Mouse (Mus musculus) liver, adult 2 months (tissue): Measurements from ENCODE around the gene Fam219a. TPM values are rescaled to one million over a fixed set of nuclear protein-coding genes. Genes with fewer than 3 reads are reported as not detected.
A peak's percentile ranks its signal among the peaks of the same experiment; 100 is the strongest.

Experiments
- DNase-seq: peaks from one replicate; pipeline ENCODE4 v3.0.0-alpha.2; 2011; ENCODE audit warnings: low read depth, low spot score; ENCODE audit errors: extremely low read depth
- H3K27ac ChIP-seq: fragments of 200-500 bp; replicated peaks from 2 replicates; pipeline ENCODE4 v1.5.1; 2012; ENCODE audit warnings: low read depth, mild to moderate bottlenecking, control low read depth, inconsistent platforms, low read length; ENCODE audit not compliant: insufficient read depth
- H3K27me3 ChIP-seq: fragments of 200-500 bp; 2 replicates; pipeline ENCODE4 v1.6.1; 2012; ENCODE audit warnings: mild to moderate bottlenecking, moderate library complexity, low read length, inconsistent platforms; ENCODE audit not compliant: control insufficient read depth, insufficient read depth
- H3K36me3 ChIP-seq: fragments of 200-500 bp; 2 replicates; pipeline ENCODE4 v1.6.1; 2012; ENCODE audit warnings: low read length, inconsistent platforms; ENCODE audit not compliant: control insufficient read depth, insufficient read depth
- H3K4me1 ChIP-seq: fragments of 200-500 bp; 2 replicates; pipeline ENCODE4 v1.6.1; 2011; ENCODE audit warnings: low read length; ENCODE audit not compliant: control insufficient read depth, insufficient read depth
- H3K4me3 ChIP-seq: fragments of 200-500 bp; 2 replicates; pipeline ENCODE4 v1.5.1; 2011; ENCODE audit warnings: low read depth, mild to moderate bottlenecking, control low read depth, low read length, moderate library complexity; ENCODE audit not compliant: insufficient read depth
- H3K79me2 ChIP-seq: fragments of 200-500 bp; 2 replicates; pipeline ENCODE4 v1.6.1; 2012; ENCODE audit warnings: inconsistent platforms, mild to moderate bottlenecking, low read length, moderate library complexity; ENCODE audit not compliant: control insufficient read depth, insufficient read depth
- H3K9ac ChIP-seq: fragments of 200-500 bp; 2 replicates; pipeline ENCODE4 v1.6.1; 2012; ENCODE audit warnings: low read depth, mild to moderate bottlenecking, control low read depth, inconsistent platforms, low read length
- CTCF ChIP-seq: fragments of 200-500 bp; IDR thresholded peaks from 2 replicates; pipeline ENCODE4 v1.5.1; 2011; ENCODE audit warnings: low read depth, low read length, control low read depth
- POLR2A ChIP-seq: fragments of 200-500 bp; IDR thresholded peaks from 2 replicates; pipeline ENCODE4 v1.6.1; 2011; ENCODE audit warnings: low read length, control low read depth; ENCODE audit not compliant: insufficient read depth; ENCODE audit errors: extremely low read depth
- WGBS: fragments of 180-500 bp; shearing (Covaris S2); methylation state at CpG from one replicate; pipeline ENCODE4 v1.1.7; 2018; 5-methylcytosine and 5-hydroxymethylcytosine counted together
- polyA plus RNA-seq: library from polyadenylated mRNA; depleted of rRNA; stranded (reverse); fragments of >200 nt; gene quantifications from 2 replicates; pipeline ENCODE4 v1.2.3, GENCODE M21; 2012; rRNA removed
- total RNA-seq: library from RNA; depleted of rRNA; stranded (reverse); fragments of >200 nt; gene quantifications from 2 replicates; pipeline ENCODE4 v1.2.3, GENCODE M21; 2014; rRNA removed

The Fam219a gene
- total and polyA plus RNA-seq, 2 experiments: 1.5 to 6.5 TPM

- DNase-seq: no peak
- Histone ChIP-seq H3K4me3 (no peak overlapping the region), H3K4me1 (no peaks in the 10 kb centered on the region), H3K79me2 (no peaks in the 10 kb centered on the region), H3K9ac (no peak overlapping the region), H3K36me3 (no peaks in the 10 kb centered on the region), H3K27me3 (no peaks in the 10 kb centered on the region), H3K27ac (no peak overlapping the region)
- TF ChIP-seq CTCF (no peak), POLR2A (no peak)
- 97% methylated on average over 1 of the region's 1 CpGs for WGBS
Observed at GRCm38 (mm10) chr4:41471384-41471689, 98.0 kb downstream of the Fam219a start.

- Histone ChIP-seq H3K79me2 (no peaks in the 10 kb centered on the region), H3K4me1 (no peaks in the 10 kb centered on the region), H3K36me3 (no peaks in the 10 kb centered on the region), H3K27ac (no peak overlapping the region), H3K4me3 (no peak overlapping the region), H3K27me3 (no peaks in the 10 kb centered on the region), H3K9ac (no peak overlapping the region)
- 77% methylated on average over 5 of the region's 5 CpGs for WGBS
- DNase-seq: no peak
- TF ChIP-seq CTCF (no peak), POLR2A (no peak)
Observed at GRCm38 (mm10) chr4:41470684-41471383, 98.5 kb downstream of the Fam219a start.

GRCm38 (mm10) chr4:41470051-41470683, 99.2 kb downstream of the Fam219a start:
- DNase-seq: no peak
- Histone ChIP-seq H3K79me2 (no peaks in the 10 kb centered on the region), H3K27ac (no peak overlapping the region), H3K4me1 (no peaks in the 10 kb centered on the region; the same call in 1 of the 2 replicates), H3K4me3 (no peak overlapping the region), H3K27me3 (no peaks in the 10 kb centered on the region), H3K9ac (no peak overlapping the region), H3K36me3 (no peaks in the 10 kb centered on the region)
- TF ChIP-seq POLR2A (no peak), CTCF (no peak)
- 79% methylated on average over 7 of the region's 7 CpGs for WGBS

- no peaks in the 10 kb centered on the region for H3K27me3 ChIP-seq
- no peak for TF ChIP-seq CTCF
- no peak for TF ChIP-seq POLR2A
- no peaks in the 10 kb centered on the region for H3K36me3 ChIP-seq
- no peak overlapping the region for H3K9ac ChIP-seq
- no peaks in the 10 kb centered on the region; the same call in 1 of the 2 replicates for H3K4me1 ChIP-seq
- H3K79me2 ChIP-seq: no peaks in the 10 kb centered on the region
- DNase-seq: no peak
- H3K27ac ChIP-seq: no peak overlapping the region
- H3K4me3 ChIP-seq: no peak overlapping the region
- 83% methylated on average over 10 of the region's 10 CpGs for WGBS
Observed at GRCm38 (mm10) chr4:41469199-41469598, 100.1 kb downstream of the Fam219a start.

- 47% methylated on average over 17 of the region's 17 CpGs for WGBS
- Histone ChIP-seq H3K4me1 (peaks cover 4% of the 10 kb centered on the region), H3K27me3 (no peaks in the 10 kb centered on the region), H3K27ac (no peak overlapping the region), H3K79me2 (no peaks in the 10 kb centered on the region), H3K36me3 (no peaks in the 10 kb centered on the region), H3K4me3 (no peak overlapping the region), H3K9ac (no peak overlapping the region)
- DNase-seq: peak; percentile 59
- TF ChIP-seq POLR2A: no peak
- peak; percentile 30 for TF ChIP-seq CTCF
Observed at GRCm38 (mm10) chr4:41468396-41469080, 100.8 kb downstream of the Fam219a start.

Other genes with a start within 250 kb of the Fam219a start
- 15.5 and 17.7 TPM in 2 replicates for gene Ubap1, start 220.5 kb downstream of the Fam219a start, total RNA-seq
- 39.3 and 45.0 TPM in 2 replicates for gene Ubap1, start 220.5 kb downstream of the Fam219a start, polyA plus RNA-seq
- gene Kif24, start 104.7 kb downstream of the Fam219a start, total RNA-seq: 0.37 and 0.94 TPM in 2 replicates
- 0.27 and 0.43 TPM in 2 replicates for gene Kif24, start 104.7 kb downstream of the Fam219a start, polyA plus RNA-seq
- gene Nudt2, start 104.4 kb downstream of the Fam219a start, total RNA-seq: 33.0 and 33.9 TPM in 2 replicates
- 18.3 and 18.6 TPM in 2 replicates for gene Nudt2, start 104.4 kb downstream of the Fam219a start, polyA plus RNA-seq
- gene AI464131, start 66.5 kb downstream of the Fam219a start, total RNA-seq: 15.9 and 21.7 TPM in 2 replicates
- gene AI464131, start 66.5 kb downstream of the Fam219a start, polyA plus RNA-seq: 27.9 and 28.9 TPM in 2 replicates
- not detected in 2 replicates for gene 1110017D15Rik, start 52.2 kb downstream of the Fam219a start, total RNA-seq
- gene 1110017D15Rik, start 52.2 kb downstream of the Fam219a start, polyA plus RNA-seq: 0.24 TPM in 1 of 2 replicates, not detected in the other
- gene Dnaic1, start 237 bp upstream of the Fam219a start, total RNA-seq: 0.18 and 1.2 TPM in 2 replicates
- gene Dnaic1, start 237 bp upstream of the Fam219a start, polyA plus RNA-seq: 0.78 and 2.3 TPM in 2 replicates
- gene Enho, start 70.8 kb upstream of the Fam219a start, total RNA-seq: 26.4 and 42.8 TPM in 2 replicates
- gene Enho, start 70.8 kb upstream of the Fam219a start, polyA plus RNA-seq: 51.1 and 114 TPM in 2 replicates
- 0.74 and 0.87 TPM in 2 replicates for gene Cntfr, start 127.6 kb upstream of the Fam219a start, total RNA-seq
- 1.8 and 2.3 TPM in 2 replicates for gene Cntfr, start 127.6 kb upstream of the Fam219a start, polyA plus RNA-seq
- 38.6 and 42.4 TPM in 2 replicates for gene Il11ra1, start 130.5 kb upstream of the Fam219a start, total RNA-seq
- gene Il11ra1, start 130.5 kb upstream of the Fam219a start, polyA plus RNA-seq: 129 and 155 TPM in 2 replicates
- gene Rpp25l, start 144.0 kb upstream of the Fam219a start, total RNA-seq: 20.5 and 21.4 TPM in 2 replicates
- 59.1 and 60.6 TPM in 2 replicates for gene Rpp25l, start 144.0 kb upstream of the Fam219a start, polyA plus RNA-seq
- gene Dctn3, start 153.6 kb upstream of the Fam219a start, total RNA-seq: 33.4 and 40.2 TPM in 2 replicates
- gene Dctn3, start 153.6 kb upstream of the Fam219a start, polyA plus RNA-seq: 43.2 and 44.5 TPM in 2 replicates
- not detected in 2 replicates for gene Arid3c, start 161.6 kb upstream of the Fam219a start, total RNA-seq
- not detected in 2 replicates for gene Arid3c, start 161.6 kb upstream of the Fam219a start, polyA plus RNA-seq
- gene Galt, start 185.7 kb upstream of the Fam219a start, total RNA-seq: 52.4 and 57.9 TPM in 2 replicates
- 204 and 217 TPM in 2 replicates for gene Galt, start 185.7 kb upstream of the Fam219a start, polyA plus RNA-seq
- 69.3 and 82.2 TPM in 2 replicates for gene Sigmar1, start 186.6 kb upstream of the Fam219a start, total RNA-seq
- gene Sigmar1, start 186.6 kb upstream of the Fam219a start, polyA plus RNA-seq: 362 and 423 TPM in 2 replicates
- 11.9 and 13.1 TPM in 2 replicates for gene Ccl27a, start 204.7 kb upstream of the Fam219a start, total RNA-seq
- gene Ccl27a, start 204.7 kb upstream of the Fam219a start, polyA plus RNA-seq: 33.3 and 39.4 TPM in 2 replicates